Mouse (Mus musculus): ENCODE results near the gene Arsb. TPM values are rescaled to one million over a fixed set of nuclear protein-coding genes. Genes with fewer than 3 reads are reported as not detected.
"Not testable (repeated sequence)": the region's sequence is repeated elsewhere in the genome, so short reads cannot be mapped to it uniquely, and the experiment has no call there.

Gene Arsb
- polyA plus RNA-seq, 1 experiment, result 7.2 TPM

- Histone ChIP-seq H3K27me3 (ENCODE audit: control insufficient read depth, insufficient read depth, insufficient read length) (no peaks in the 10 kb centered on the region), H3K4me2 (ENCODE audit: low read depth) (no peak overlapping the region), H3K36me3 (ENCODE audit: control insufficient read depth, insufficient read depth) (no peaks in the 10 kb centered on the region), H3K4me3 (no peak overlapping the region), H3K79me2 (ENCODE audit: control insufficient read depth, insufficient read depth) (no peaks in the 10 kb centered on the region), H3ac (ENCODE audit: control insufficient read depth, insufficient read length) (no peak overlapping the region)
- TF ChIP-seq MAX (IDR thresholded peaks at IDR 0.05; ENCODE audit: low read depth), result no peak
- TF ChIP-seq MYOD1 (IDR thresholded peaks at IDR 0.05; ENCODE audit: control insufficient read depth in 1 of 3, insufficient read length in 2 of 3, low read depth in 2 of 3), result no peak
- TF ChIP-seq TCF3 (IDR thresholded peaks at IDR 0.05; ENCODE audit: insufficient read length, low read depth), result no peak
- no peak for TF ChIP-seq TCF12 (IDR thresholded peaks at IDR 0.05; ENCODE audit: insufficient read depth, poor library complexity, severe bottlenecking)
- TF ChIP-seq MYOG (IDR thresholded peaks at IDR 0.05; ENCODE audit: control insufficient read depth in 1 of 3, insufficient read depth in 1 of 3, insufficient read length in 2 of 3, low read depth in 2 of 3), result no peak
- TF ChIP-seq POLR2A (IDR thresholded peaks at IDR 0.05; ENCODE audit: insufficient read length, low read depth), result no peak
- no peak for TF ChIP-seq CEBPB (IDR thresholded peaks at IDR 0.05; ENCODE audit: insufficient read depth, poor library complexity, severe bottlenecking)
- no peak for TF ChIP-seq USF1 (IDR thresholded peaks at IDR 0.05; ENCODE audit: low read depth)
- no peak for TF ChIP-seq SRF (IDR thresholded peaks at IDR 0.05; ENCODE audit: control insufficient read depth, insufficient read length, low read depth)
- no peak for TF ChIP-seq E2F4 (IDR thresholded peaks at IDR 0.05; ENCODE audit: insufficient read depth)
- no peak for TF ChIP-seq REST (IDR thresholded peaks at IDR 0.05; ENCODE audit: insufficient read depth, insufficient read length)
- no peak for TF ChIP-seq POLR2AphosphoS2 (IDR thresholded peaks at IDR 0.05; ENCODE audit: insufficient read length, low read depth)
Observed at GRCm38 (mm10) chr13:93797011-93797600, 25.7 kb downstream of the Arsb start.

DNA sequence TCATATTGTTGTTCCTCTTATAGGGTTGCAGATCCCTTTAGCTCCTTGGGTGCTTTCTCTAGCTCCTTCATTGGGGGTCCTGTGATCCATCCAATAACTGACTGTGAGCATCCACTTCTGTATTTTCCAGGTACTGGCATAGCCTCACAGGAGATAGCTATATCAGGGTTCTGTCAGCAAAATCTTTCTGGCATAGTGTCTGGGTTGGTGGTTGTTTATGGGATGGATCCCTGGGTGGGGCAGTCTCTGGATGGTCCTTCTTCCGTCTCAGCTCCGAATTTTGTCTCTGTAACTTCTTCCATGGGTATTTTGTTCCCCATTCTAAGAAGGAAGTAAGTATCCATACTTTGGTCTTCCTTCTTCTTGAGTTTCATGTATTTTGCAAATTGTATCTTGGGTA is 38.9 kb downstream of the Arsb start:
- not testable (repeated sequence) for H3K36me3 ChIP-seq (ENCODE audit: control insufficient read depth, insufficient read depth); H3ac ChIP-seq (ENCODE audit: control insufficient read depth, insufficient read length); H3K4me2 ChIP-seq (ENCODE audit: low read depth); H3K4me3 ChIP-seq; H3K27me3 ChIP-seq (ENCODE audit: control insufficient read depth, insufficient read depth, insufficient read length); H3K79me2 ChIP-seq (ENCODE audit: control insufficient read depth, insufficient read depth)

- TF ChIP-seq POLR2A (IDR thresholded peaks at IDR 0.05; ENCODE audit: insufficient read length, low read depth), result no peak
- no peaks in the 10 kb centered on the region for H3K79me2 ChIP-seq (ENCODE audit: control insufficient read depth, insufficient read depth)
- no peak overlapping the region for H3ac ChIP-seq (ENCODE audit: control insufficient read depth, insufficient read length)
- no peaks in the 10 kb centered on the region for H3K27me3 ChIP-seq (ENCODE audit: control insufficient read depth, insufficient read depth, insufficient read length)
- no peak overlapping the region for H3K4me3 ChIP-seq
- H3K4me2 ChIP-seq (ENCODE audit: low read depth), result no peak overlapping the region
- no peaks in the 10 kb centered on the region for H3K36me3 ChIP-seq (ENCODE audit: control insufficient read depth, insufficient read depth)
Observed at GRCm38 (mm10) chr13:93814081-93814480, 42.7 kb downstream of the Arsb start.

GRCm38 (mm10) chr13:93814676-93815075 is 43.2 kb downstream of the Arsb start:
- H3ac ChIP-seq (ENCODE audit: control insufficient read depth, insufficient read length), result no peak overlapping the region
- no peak overlapping the region for H3K4me2 ChIP-seq (ENCODE audit: low read depth)
- TF ChIP-seq POLR2A (IDR thresholded peaks at IDR 0.05; ENCODE audit: insufficient read length, low read depth) (no peak), USF1 (IDR thresholded peaks at IDR 0.05; ENCODE audit: low read depth) (no peak), TCF12 (IDR thresholded peaks at IDR 0.05; ENCODE audit: insufficient read depth, poor library complexity, severe bottlenecking) (no peak), SRF (IDR thresholded peaks at IDR 0.05; ENCODE audit: control insufficient read depth, insufficient read length, low read depth) (no peak)
- H3K79me2 ChIP-seq (ENCODE audit: control insufficient read depth, insufficient read depth), result no peaks in the 10 kb centered on the region
- H3K27me3 ChIP-seq (ENCODE audit: control insufficient read depth, insufficient read depth, insufficient read length), result no peaks in the 10 kb centered on the region
- no peaks in the 10 kb centered on the region for H3K36me3 ChIP-seq (ENCODE audit: control insufficient read depth, insufficient read depth)
- no peak overlapping the region for H3K4me3 ChIP-seq

DNA sequence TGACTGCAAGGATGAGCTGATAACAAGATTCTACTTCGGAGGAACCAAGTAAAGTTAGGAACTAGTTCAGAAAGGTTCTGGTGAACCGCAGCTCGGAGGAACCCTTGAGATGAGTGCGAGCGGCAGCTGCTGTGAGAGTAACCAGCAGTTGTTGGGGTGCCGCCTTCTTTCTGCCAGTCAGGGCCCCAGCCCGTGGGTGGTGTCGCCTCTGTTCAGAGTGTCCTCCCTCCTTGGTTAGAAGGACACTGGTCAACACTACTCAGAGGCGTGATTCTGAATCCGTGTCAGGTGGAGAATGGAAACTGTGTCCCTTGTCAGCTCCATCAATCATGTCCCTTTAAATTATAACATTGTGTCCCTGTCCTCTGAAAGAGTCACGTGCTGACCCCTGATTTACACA is 43.7 kb downstream of the Arsb start:
- Histone ChIP-seq H3K4me3 (no peak overlapping the region), H3K4me2 (ENCODE audit: low read depth) (no peak overlapping the region), H3K36me3 (ENCODE audit: control insufficient read depth, insufficient read depth) (no peaks in the 10 kb centered on the region), H3ac (ENCODE audit: control insufficient read depth, insufficient read length) (no peak overlapping the region), H3K79me2 (ENCODE audit: control insufficient read depth, insufficient read depth) (no peaks in the 10 kb centered on the region), H3K27me3 (ENCODE audit: control insufficient read depth, insufficient read depth, insufficient read length) (no peaks in the 10 kb centered on the region)
- TF ChIP-seq TCF12 (IDR thresholded peaks at IDR 0.05; ENCODE audit: insufficient read depth, poor library complexity, severe bottlenecking) (no peak), CEBPB (IDR thresholded peaks at IDR 0.05; ENCODE audit: insufficient read depth, poor library complexity, severe bottlenecking) (no peak), POLR2AphosphoS2 (IDR thresholded peaks at IDR 0.05; ENCODE audit: insufficient read length, low read depth) (no peak), REST (IDR thresholded peaks at IDR 0.05; ENCODE audit: insufficient read depth, insufficient read length) (no peak), MAX (IDR thresholded peaks at IDR 0.05; ENCODE audit: low read depth) (no peak), MYOG (IDR thresholded peaks at IDR 0.05; ENCODE audit: control insufficient read depth in 1 of 3, insufficient read depth in 1 of 3, insufficient read length in 2 of 3, low read depth in 2 of 3) (no peak), MYOD1 (IDR thresholded peaks at IDR 0.05; ENCODE audit: control insufficient read depth in 1 of 3, insufficient read length in 2 of 3, low read depth in 2 of 3) (no peak), TCF3 (IDR thresholded peaks at IDR 0.05; ENCODE audit: insufficient read length, low read depth) (no peak), E2F4 (IDR thresholded peaks at IDR 0.05; ENCODE audit: insufficient read depth) (no peak), POLR2A (IDR thresholded peaks at IDR 0.05; ENCODE audit: insufficient read length, low read depth) (no peak), USF1 (IDR thresholded peaks at IDR 0.05; ENCODE audit: low read depth) (no peak), SRF (IDR thresholded peaks at IDR 0.05; ENCODE audit: control insufficient read depth, insufficient read length, low read depth) (no peak)

Measured in myocyte (in vitro differentiated cells).